ENCODE assay signal across 26 mouse cellular contexts in genomic region chr10:83202906-83203702, GRCm38 (mm10).
DNase-seq lines count a peak whose midpoint lies in the region; ATAC-seq and TF ChIP-seq lines count a peak whose summit lies in the region.
"Had no signal": no experiment of that assay in that cellular context is flagged by ENCODE, and none has a peak within 500 bp of the region (broad histone marks: within the 10 kb centered on the region; RNA-seq: fewer than 3 reads in every experiment).

No protein-coding gene starts in this region.

- DNase-seq in hindbrain, postnatal 0 days (ENCODE audit: low spot score), result no peak
- peak; percentile 75 for DNase-seq in brain, adult 2 months (ENCODE audit: low read depth, low spot score)
- peak; percentile 45 for DNase-seq in cerebellum, adult 8-10 months
- peak; percentile 30 to 51 for DNase-seq in cerebellum, postnatal 36 days
- no peak for DNase-seq in layer of hippocampus, postnatal 10 days (ENCODE audit: low spot score in 2 of 2)
- DNase-seq in right cerebral cortex, adult 18-20 months, result no peak
- DNase-seq: adrenal gland, postnatal 25 days; gastrocnemius, adult 2 months; heart, postnatal 10 days; kidney, adult 9 months; kidney, postnatal 14 days; liver, embryonic 13.5 days; lung, adult 18-20 months; thymus, postnatal 25 days had no signal

- 88% methylated on average over 14 of the region's 14 CpGs for WGBS in hindbrain, postnatal 0 days
- 91% methylated on average over 14 of the region's 14 CpGs for WGBS in hindbrain, embryonic 13.5 days
- WGBS in forebrain, embryonic 15.5 days, result 89% methylated on average over 14 of the region's 14 CpGs

- no peak for TF ChIP-seq CTCF in hindbrain, postnatal 0 days (IDR thresholded peaks at IDR 0.05; ENCODE audit: low read depth)

- no peaks in the 10 kb centered on the region for H3K36me3 ChIP-seq in hindbrain, postnatal 0 days (ENCODE audit: insufficient read depth, low read length)
- no peaks in the 10 kb centered on the region for H3K36me3 ChIP-seq in hindbrain, embryonic 13.5 days
- H3K36me3 ChIP-seq in forebrain, embryonic 15.5 days, result no peaks in the 10 kb centered on the region
- H3K36me3 ChIP-seq: heart, embryonic 13.5 days; intestine, embryonic 15.5 days; limb, embryonic 10.5 days; limb, embryonic 15.5 days; liver, embryonic 13.5 days; midbrain, embryonic 13.5 days; neural tube, embryonic 13.5 days had no signal

- H3K9me3 ChIP-seq in hindbrain, postnatal 0 days (ENCODE audit: low read length), result no peaks in the 10 kb centered on the region
- H3K9me3 ChIP-seq in hindbrain, embryonic 13.5 days, result no peaks in the 10 kb centered on the region
- H3K9me3 ChIP-seq in forebrain, embryonic 15.5 days, result no peaks in the 10 kb centered on the region
- H3K9me3 ChIP-seq: forebrain, embryonic 13.5 days; heart, embryonic 13.5 days; intestine, embryonic 15.5 days; limb, embryonic 10.5 days; limb, embryonic 15.5 days; liver, embryonic 13.5 days; midbrain, embryonic 13.5 days; neural tube, embryonic 13.5 days had no signal

- H3K4me3 ChIP-seq in hindbrain, postnatal 0 days (ENCODE audit: low read length), result no peak overlapping the region
- no peak overlapping the region for H3K4me3 ChIP-seq in hindbrain, embryonic 13.5 days
- no peak overlapping the region for H3K4me3 ChIP-seq in forebrain, embryonic 15.5 days
- H3K4me3 ChIP-seq: forebrain, embryonic 13.5 days; gastrocnemius, adult 2 months; heart, embryonic 13.5 days; intestine, embryonic 15.5 days; limb, embryonic 10.5 days; limb, embryonic 15.5 days; liver, embryonic 13.5 days; midbrain, embryonic 13.5 days; neural tube, embryonic 13.5 days had no signal

- ATAC-seq in hindbrain, postnatal 0 days, result 0 out of 2 replicates have a peak, but pooled peaks have one; percentile 25
- ATAC-seq in hindbrain, embryonic 13.5 days (ENCODE audit: low FRiP score), result no peak
- no peak for ATAC-seq in forebrain, embryonic 15.5 days (replicated peaks)
- ATAC-seq: forebrain, embryonic 13.5 days; hindbrain, embryonic 16.5 days; intestine, embryonic 15.5 days; lung, postnatal 0 days; midbrain, embryonic 13.5 days had no signal

- no peak overlapping the region for H3K4me2 ChIP-seq in hindbrain, postnatal 0 days (ENCODE audit: low read depth, low read length)
- H3K4me2 ChIP-seq in hindbrain, embryonic 13.5 days, result no peak overlapping the region
- H3K4me2 ChIP-seq in forebrain, embryonic 15.5 days (replicated peaks), result no peak overlapping the region
- H3K4me2 ChIP-seq: forebrain, embryonic 13.5 days; heart, embryonic 13.5 days; intestine, embryonic 15.5 days; limb, embryonic 15.5 days; liver, embryonic 13.5 days; midbrain, embryonic 13.5 days; neural tube, embryonic 13.5 days had no signal

- no peak overlapping the region for H3K9ac ChIP-seq in hindbrain, postnatal 0 days (replicated peaks; ENCODE audit: low read length)
- no peak overlapping the region for H3K9ac ChIP-seq in hindbrain, embryonic 13.5 days
- no peak overlapping the region for H3K9ac ChIP-seq in forebrain, embryonic 15.5 days (replicated peaks)
- H3K9ac ChIP-seq: forebrain, embryonic 13.5 days; heart, embryonic 13.5 days; intestine, embryonic 15.5 days; limb, embryonic 15.5 days; liver, embryonic 13.5 days; midbrain, embryonic 13.5 days; neural tube, embryonic 13.5 days had no signal

- H3K27ac ChIP-seq in hindbrain, postnatal 0 days, result no peak overlapping the region
- no peak overlapping the region for H3K27ac ChIP-seq in hindbrain, embryonic 13.5 days
- H3K27ac ChIP-seq in forebrain, embryonic 15.5 days (replicated peaks), result no peak overlapping the region
- H3K27ac ChIP-seq: forebrain, embryonic 13.5 days; gastrocnemius, adult 2 months; heart, embryonic 13.5 days; intestine, embryonic 15.5 days; limb, embryonic 10.5 days; limb, embryonic 15.5 days; liver, embryonic 13.5 days; macrophage; midbrain, embryonic 13.5 days; neural tube, embryonic 13.5 days had no signal

- no peaks in the 10 kb centered on the region for H3K4me1 ChIP-seq in hindbrain, postnatal 0 days (ENCODE audit: insufficient read depth, low read length)
- H3K4me1 ChIP-seq in hindbrain, embryonic 13.5 days (replicated peaks), result no peaks in the 10 kb centered on the region
- peaks cover 4% of the 10 kb centered on the region for H3K4me1 ChIP-seq in forebrain, embryonic 15.5 days
- H3K4me1 ChIP-seq: intestine, embryonic 15.5 days; limb, embryonic 10.5 days; midbrain, embryonic 13.5 days; neural tube, embryonic 13.5 days had no signal

- no peaks in the 10 kb centered on the region for H3K27me3 ChIP-seq in hindbrain, postnatal 0 days (ENCODE audit: insufficient read depth, low read length)
- no peaks in the 10 kb centered on the region for H3K27me3 ChIP-seq in hindbrain, embryonic 13.5 days
- H3K27me3 ChIP-seq in forebrain, embryonic 15.5 days, result no peaks in the 10 kb centered on the region
- H3K27me3 ChIP-seq: forebrain, embryonic 13.5 days; heart, embryonic 13.5 days; intestine, embryonic 15.5 days; limb, embryonic 15.5 days; liver, embryonic 13.5 days; midbrain, embryonic 13.5 days; neural tube, embryonic 13.5 days had no signal

Comparison
In these comparisons a context has a peak if more than half of its experiments do, and no peak if none do; other contexts are left out.
1. DNase-seq: peak in brain, adult 2 months (single experiment), cerebellum, adult 8-10 months (single experiment) and cerebellum, postnatal 36 days (2 of 2); none in hindbrain, postnatal 0 days (single experiment), layer of hippocampus, postnatal 10 days (0 of 2) and right cerebral cortex, adult 18-20 months (single experiment).